Mouse (Mus musculus) frontal cortex, postnatal 10 days (tissue): ENCODE data around the gene Sorl1.
A peak's percentile ranks its signal among the peaks of the same experiment; 100 is the strongest.

Source experiments
- DNase-seq, 2 experiments: peaks; one replicate each; pipeline ENCODE4 v3.0.0; 2022; ENCODE audit warnings: low spot score in 2 of 2, mixed read lengths in 1 of 2

Sorl1 gene

GRCm38 (mm10) chr9:42008501-42008900 lies 115.6 kb downstream of the Sorl1 start:
- DNase-seq, result no peak

- no peak for DNase-seq
These were observed 119.0 kb downstream of the Sorl1 start for GRCm38 (mm10) chr9:42005101-42005500.

DNA sequence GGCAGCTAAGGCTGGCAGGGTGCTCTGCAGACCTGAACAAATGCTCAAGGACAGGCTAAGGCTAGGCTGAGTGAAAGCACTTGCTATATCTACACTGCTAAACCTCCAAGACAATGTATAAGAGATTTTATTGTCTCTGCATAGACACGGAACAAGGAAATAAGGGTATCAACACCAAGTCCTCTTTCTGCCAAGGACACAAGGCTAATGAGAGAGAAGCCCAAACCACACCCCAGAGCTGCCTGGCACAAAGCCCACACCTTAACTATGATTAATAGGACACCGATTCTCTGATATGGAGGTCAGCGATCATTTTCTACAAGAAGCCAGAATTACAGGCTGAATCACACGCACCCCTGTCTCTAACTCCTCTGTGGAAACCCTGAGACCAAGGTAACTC lies 120.0 kb downstream of the Sorl1 start:
- DNase-seq, result no peak

DNA sequence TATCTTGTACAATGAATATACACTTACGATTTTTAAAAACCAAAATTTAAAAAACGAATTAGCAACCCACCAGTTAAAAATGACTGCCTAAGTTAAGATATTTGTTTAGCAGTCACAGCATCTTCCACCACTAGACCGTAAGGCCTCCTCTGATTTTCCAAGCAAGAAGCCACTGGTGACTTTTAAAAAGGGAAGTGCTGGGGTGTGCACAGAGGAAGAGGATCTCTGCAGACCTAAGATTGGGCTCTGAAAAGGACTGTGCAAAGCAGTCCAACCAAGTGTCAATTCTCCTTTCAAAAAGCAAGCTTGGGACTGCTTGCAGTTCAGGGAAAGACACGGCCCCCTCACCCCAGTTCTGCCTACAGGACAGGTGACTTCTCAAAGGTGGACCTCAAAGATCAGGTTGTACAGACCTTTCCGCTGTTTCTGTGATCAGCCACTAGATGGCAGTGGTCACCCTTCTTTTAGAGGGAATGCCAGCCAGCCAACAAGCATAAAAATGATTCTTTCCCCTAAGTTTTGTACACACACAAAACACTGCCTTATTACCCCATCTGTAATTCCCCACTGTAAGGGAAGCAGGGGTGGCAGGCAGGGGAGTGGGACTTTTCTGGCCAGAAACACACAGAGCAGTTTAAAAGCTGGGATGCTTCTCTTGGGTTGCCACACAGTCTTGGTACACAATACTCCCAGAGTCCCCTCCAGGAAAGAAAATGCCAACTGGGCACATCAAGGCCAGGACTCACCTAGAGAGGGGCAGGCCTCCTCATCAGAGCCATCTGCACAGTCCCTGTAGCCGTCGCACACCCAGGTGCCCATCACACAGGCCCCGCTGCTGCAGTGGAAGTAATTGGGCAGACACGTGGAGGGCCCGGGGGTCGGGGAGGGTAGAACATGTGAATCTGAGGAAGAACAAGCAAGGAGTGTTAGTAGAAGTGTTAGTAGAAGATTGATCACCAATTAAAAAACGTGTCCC lies 124.3 kb downstream of the Sorl1 start:
- DNase-seq, result peak in 1 of 2 experiments; percentile 32

DNA sequence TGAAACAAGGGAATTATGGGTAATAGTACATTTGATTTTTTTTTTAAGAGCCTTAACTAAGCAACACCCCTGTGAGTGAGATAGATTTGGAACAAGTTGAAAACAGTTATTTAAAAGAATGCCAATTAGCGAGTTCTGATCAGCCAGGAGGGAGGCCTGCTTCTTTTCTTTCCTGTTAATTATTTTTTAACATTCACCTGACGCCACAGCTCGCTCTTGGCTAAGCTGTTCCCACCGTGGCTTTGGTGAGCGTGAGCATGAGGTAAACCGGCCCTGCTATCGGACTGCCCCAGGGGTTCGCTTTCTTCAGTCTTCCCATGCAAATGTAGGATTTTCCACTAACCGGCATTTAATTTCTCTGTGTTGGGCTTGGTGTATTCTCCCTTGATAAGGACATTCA lies 128.8 kb downstream of the Sorl1 start:
- no peak for DNase-seq

- no peak for DNase-seq
These were observed 130.3 kb downstream of the Sorl1 start for GRCm38 (mm10) chr9:41993821-41994220.

DNA sequence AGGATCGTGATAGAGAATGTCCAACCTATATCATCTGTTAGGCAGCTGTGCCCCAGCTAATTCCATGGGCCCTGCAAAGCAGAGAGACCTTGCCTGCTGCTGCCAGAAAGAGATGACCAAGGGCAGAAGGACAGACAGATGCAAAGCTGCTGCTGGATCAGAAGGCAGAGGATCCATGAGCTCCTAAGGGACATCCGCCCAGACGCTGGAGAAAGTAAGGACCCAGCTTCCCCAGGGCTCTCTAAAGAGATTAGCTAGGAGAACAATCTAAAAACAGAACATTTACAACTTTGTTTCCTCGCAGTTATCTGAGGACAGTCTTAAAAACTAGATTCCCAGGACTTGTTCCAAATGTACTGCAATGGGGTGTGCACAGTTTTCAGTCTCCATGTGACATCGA lies 131.3 kb downstream of the Sorl1 start:
- DNase-seq, result no peak

- no peak for DNase-seq
These were observed 138.5 kb downstream of the Sorl1 start for GRCm38 (mm10) chr9:41985636-41986035.

DNA sequence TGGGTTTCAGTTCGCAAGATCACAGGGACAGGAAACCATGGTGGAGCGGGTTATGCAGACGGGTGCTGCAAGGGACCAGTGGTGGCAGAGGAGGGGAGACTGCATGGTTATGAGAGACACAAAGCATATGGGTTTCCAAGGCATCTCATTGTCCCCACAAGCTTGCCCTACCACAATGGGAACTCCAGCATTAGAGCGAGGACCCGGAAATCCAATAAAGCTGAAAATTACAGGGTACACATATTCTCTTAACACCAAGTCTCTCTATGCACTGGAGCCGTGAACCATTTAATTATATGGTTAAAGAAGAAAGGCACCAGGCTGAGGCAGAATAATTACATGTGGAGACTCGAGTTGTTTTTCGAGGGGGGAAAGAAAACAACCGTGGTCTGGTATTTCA lies 139.0 kb downstream of the Sorl1 start:
- DNase-seq, result no peak

DNA sequence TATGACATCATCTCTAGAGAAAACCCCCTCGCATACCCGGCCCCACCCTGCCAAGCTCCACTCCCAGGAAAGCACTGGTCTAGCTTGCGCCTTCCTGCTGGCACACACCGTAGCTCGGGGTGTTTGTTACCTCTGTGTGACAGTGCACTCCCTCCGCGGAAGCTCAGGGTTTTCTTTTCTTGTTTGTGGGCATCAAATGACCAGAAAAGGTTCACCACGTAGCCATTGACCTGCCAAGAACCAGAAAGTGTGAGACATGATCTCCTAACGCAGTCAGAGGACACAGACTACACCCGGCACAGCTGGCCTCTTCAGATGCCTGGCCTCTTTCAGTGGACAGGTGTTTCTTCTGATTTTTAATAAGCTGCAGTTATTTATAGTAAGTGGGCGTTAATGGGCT lies 139.8 kb downstream of the Sorl1 start:
- DNase-seq, result no peak

- DNase-seq, result no peak
These were observed 140.8 kb downstream of the Sorl1 start for GRCm38 (mm10) chr9:41983286-41983685.

DNA sequence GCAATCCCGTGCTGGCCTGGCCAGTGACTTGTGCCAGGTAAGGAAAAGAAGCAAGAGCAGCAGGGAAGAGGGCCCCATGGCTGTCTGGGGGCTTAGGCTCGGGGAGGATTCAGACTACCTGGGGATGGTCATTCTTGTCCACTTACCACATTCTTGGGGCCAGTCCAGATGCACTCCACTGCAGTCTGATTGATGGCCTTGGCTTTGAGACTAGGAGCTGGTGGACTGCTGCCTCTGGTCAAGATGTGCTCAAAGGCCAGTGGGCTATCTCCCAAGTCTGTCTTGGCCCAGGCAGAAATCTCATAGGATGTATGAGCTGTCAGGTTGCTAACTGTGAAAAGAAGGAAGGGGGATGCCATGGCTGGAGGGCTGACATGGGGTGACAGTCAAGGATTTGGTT lies 141.3 kb downstream of the Sorl1 start:
- DNase-seq, result no peak

DNA sequence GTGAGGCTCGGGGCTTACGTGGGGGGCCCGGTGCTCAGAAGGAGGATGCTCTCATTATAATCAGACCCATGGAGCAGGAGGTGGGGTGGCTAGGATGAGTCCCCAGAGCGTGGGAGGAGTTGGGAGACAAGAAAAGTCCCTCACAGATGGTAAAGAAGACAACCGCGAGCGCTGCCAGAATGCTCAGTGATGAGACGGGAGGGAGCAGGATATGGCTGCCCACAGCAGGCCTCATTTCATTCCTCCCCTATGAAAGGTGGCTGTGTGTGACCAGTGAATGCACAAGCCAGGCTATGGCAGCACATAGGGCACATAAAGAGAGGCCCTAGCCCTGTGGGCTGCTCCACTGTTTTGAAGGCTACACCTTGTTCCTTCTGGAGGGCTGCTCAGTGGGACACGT lies 142.1 kb downstream of the Sorl1 start:
- DNase-seq, result no peak

GRCm38 (mm10) chr9:41981306-41981705 lies 142.8 kb downstream of the Sorl1 start:
- DNase-seq, result no peak

- no peak for DNase-seq
These were observed 143.3 kb downstream of the Sorl1 start for GRCm38 (mm10) chr9:41980796-41981195.

GRCm38 (mm10) chr9:41978366-41978765 lies 145.7 kb downstream of the Sorl1 start:
- DNase-seq, result no peak

- DNase-seq, result no peak
These were observed 148.1 kb downstream of the Sorl1 start for GRCm38 (mm10) chr9:41975968-41976367.

GRCm38 (mm10) chr9:41974661-41975060 lies 149.4 kb downstream of the Sorl1 start:
- no peak for DNase-seq

DNA sequence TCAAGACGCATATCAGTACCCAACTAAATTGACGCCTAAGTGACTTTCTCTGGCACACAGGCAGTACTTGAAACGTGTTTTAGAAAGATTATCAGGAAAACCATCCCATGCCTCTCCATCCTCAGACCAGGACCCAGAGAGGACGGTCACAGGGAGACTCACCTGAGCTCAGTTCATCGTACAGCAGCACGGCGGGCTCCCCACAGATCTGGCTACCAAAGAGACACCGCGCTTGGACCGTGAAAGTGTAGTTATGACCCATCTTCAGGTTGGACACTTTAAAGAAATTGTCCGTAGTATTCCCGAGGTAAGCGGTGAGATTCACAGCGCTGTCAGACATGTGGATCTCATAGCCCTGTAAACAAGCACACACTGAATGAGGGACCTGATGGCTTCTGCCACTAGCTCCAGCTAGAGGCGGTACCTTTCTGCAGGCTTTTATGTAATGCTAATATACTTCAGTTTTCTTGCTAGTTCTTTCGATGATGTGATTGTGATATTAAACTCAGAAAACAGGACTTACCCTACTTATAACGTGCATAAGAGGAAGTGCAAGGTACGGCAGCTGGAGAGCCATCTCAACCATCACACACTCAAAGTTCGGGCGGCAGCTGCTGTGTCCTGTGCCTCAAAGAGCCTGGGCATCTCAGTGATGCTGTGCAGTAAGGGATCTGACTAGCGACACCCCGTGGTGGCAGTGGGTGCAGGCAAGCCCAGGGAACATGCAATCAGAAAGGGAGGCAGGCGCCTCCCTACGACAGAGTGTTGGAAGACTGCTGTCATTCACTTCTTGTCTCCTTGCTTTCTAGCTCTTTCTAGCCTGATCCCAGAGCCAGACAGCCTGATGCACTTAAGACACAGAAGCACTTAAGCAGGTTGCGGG lies 150.1 kb downstream of the Sorl1 start:
- DNase-seq, result peak; percentile 56 to 74

DNA sequence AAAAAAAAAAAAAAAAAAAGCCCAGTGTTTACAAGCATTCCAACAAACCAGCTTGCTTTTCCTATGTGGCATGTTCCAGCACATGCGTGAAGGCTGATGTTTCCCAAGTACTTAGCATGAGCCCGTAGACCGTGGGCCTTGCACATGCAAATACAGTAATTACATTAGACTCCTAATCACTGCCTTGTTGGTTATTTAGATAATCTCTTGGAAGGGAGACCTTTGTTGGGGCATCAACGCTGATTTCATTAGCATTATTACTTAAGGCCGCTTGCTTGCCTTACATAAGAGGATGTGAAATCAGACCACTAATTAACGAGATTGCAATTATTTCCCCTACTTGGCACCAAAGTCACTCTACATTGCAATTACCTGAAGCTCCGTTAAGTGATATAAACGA lies 154.1 kb downstream of the Sorl1 start:
- DNase-seq, result no peak

- no peak for DNase-seq
These were observed 155.2 kb downstream of the Sorl1 start for GRCm38 (mm10) chr9:41968673-41969460.

DNA sequence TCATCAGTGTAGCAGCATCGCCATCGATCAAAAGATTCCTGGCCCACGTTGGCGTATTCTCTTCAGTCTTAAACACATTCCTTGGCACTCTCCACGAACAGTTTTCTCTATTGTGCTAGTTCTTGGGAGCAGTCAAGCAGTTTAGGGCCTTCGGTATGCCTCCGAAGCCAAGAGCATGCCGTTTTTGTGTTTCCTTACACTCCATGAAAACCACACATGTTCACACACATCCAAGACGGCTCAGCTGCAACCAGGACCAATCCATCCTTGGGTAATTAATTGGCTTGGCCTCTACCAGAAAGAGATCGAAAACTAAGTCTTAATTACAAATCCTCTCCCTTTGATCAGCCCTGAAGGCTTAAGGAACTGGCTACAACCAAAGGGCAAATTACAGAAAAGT lies 162.8 kb downstream of the Sorl1 start:
- DNase-seq, result no peak
